Mouse (Mus musculus): Measurements from ENCODE around the gene 1700028P14Rik.

The 1700028P14Rik gene

DNA sequence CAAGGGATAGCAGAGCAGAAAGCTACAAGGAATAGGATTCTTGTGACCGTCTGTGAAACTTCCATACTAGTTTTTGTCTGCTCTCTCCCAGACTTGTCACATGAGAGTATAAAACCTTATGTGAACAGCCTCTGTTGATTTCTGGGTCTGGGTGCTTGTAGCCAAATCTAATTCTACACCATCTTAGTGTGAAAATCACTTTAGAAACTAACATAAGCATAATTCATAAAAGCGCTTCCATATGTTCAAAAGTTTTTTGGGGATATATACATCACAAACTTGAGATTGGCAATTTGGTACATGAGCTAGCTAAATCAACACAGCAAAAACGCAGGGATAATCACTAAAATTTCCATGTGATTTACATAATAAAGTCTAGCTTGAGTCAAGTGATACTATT, 57.7 kb downstream of the 1700028P14Rik start:
- no peak for DNase-seq

- DNase-seq, result no peak
Measured at GRCm38 (mm10) chr19:23578606-23579355, 73.8 kb downstream of the 1700028P14Rik start.

GRCm38 (mm10) chr19:23576685-23577084, 75.9 kb downstream of the 1700028P14Rik start:
- no peak for DNase-seq

DNA sequence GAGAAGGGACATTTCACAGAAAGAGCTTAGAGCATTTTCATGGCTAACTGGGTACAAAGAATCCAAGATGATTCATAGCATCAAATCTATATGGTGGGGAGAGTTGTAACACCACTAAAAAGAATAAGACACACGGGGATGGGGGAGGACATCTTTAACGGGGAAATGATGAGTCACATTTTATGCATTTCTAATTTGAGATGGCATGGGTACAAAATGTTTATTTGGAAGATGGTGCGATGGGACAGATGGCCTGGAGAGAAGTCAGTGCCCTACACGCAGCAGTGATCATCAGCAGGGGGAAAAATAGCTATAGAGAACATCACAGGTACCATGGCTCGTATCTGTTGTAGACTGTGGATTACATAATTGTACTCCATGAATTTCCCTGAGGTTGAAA, 88.9 kb downstream of the 1700028P14Rik start:
- no peak for DNase-seq

GRCm38 (mm10) chr19:23562588-23562987, 90.0 kb downstream of the 1700028P14Rik start:
- no peak for DNase-seq

GRCm38 (mm10) chr19:23562061-23562460, 90.6 kb downstream of the 1700028P14Rik start:
- no peak for DNase-seq

DNA sequence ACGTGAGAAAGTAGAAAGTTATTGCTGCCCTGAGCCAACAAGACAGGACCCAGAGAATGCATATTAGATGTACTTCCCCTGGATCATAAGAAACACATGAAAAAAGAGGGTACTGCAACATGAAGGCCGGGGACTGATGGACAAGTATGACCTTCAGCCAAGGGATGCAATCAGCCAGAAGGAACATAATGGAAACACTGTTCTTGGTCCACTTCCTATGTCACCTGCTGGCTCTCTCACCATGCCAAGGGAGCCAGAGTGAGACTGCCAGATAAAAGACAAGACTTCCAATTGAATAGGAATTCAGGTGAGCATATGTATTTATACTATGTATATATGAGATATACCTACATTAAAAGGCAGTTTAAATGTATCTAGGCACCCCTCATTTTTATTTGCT, 99.2 kb downstream of the 1700028P14Rik start:
- no peak for DNase-seq

DNA sequence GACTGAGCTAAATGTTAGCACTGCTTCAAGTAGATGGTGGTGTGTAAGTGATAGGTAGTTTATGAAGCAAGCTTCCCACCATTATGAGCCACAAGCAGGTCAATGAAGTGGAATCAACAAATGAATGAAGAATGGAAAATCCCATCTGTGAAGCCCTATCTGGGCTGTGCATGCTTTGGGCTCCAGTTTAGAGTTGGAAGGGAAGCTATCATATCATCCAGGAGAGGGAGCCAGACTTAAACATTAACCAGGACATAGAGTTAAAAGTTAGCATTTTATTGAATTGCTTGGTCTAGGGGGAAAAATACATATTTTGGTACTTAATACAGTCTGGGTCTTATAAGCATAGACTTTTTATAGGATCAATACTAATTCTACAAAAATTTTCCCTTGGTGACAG, 107.0 kb downstream of the 1700028P14Rik start:
- no peak for DNase-seq

DNA sequence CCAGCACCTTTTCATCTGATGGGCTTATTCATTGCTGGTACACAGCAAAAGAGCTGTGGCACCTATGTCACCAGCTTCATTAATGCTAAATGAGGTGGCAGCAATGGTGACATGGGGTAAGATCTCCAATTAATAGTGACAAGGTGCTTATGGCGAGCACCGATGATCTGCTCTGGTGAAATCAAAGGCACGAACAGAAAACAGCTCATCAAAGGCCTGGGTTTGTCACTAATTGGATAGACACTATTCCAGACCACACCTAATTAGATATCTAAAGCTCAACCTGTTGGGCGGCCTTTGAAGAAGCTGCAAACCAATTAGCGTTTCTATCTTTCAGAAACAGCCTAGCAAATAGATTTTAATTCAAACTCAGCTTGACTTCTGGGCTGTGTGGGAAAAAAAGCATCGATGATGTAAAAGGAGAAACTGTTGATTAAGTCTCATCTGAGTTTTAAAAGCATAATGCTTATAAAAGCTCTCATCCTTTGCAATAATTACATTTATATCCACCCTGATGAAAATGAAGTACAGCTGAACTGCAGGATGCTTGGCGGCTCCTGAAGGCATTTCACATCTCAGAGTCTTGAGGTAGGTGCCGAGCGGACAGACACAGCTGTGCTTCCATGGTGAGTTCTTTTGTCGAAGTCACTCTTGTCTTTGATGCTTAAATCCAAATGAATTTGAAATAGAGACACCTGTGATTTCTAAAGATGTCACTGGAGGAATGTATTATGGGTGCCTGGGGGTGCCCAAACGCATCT, 109.2 kb downstream of the 1700028P14Rik start:
- DNase-seq, result no peak

GRCm38 (mm10) chr19:23542759-23543158, 109.9 kb downstream of the 1700028P14Rik start:
- DNase-seq, result peak in 1 of 2 experiments; percentile 8

DNA sequence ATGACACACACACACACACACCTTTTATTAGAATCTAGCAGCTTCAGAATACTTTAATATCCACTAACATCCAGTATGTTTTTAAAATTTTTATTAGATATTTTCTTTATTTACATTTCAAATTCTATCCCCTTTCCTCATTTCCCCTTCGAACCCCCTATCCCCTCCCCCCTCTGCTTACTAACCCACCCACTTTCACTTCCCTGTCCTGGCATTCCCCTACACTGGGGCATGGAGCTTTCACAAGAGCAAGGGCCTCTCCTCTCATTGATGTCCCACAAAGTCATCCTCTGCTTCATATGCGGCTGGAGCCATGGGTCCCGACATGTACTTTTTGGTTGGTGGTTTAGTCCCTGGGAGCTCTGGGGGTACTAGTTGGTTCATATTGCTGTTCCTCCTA, 116.9 kb downstream of the 1700028P14Rik start:
- DNase-seq, result no peak

DNA sequence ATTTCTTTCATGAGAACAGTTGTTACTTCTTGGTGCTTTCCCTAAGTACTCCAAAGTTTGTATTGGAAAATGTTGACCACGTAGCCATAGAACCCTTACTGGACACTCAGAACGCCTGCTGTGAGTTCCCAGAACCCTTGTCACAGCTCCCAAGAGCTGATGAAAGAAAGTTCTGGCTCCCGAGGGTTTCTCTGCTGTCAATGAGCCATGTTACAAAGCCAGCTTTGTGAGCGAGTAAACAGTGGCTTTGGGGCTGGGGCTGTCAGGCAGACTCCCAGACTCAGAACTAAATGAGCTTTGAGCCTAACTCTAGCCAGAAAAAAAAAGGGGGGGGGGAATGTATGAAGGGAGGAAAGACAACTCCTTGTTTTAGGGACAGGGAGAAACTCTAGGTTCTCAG, 120.7 kb downstream of the 1700028P14Rik start:
- DNase-seq, result peak in 1 of 2 experiments; percentile 37

GRCm38 (mm10) chr19:23523711-23524110, 128.9 kb downstream of the 1700028P14Rik start:
- DNase-seq, result peak; percentile 52 to 61

GRCm38 (mm10) chr19:23521831-23522230, 130.8 kb downstream of the 1700028P14Rik start:
- no peak for DNase-seq

DNA sequence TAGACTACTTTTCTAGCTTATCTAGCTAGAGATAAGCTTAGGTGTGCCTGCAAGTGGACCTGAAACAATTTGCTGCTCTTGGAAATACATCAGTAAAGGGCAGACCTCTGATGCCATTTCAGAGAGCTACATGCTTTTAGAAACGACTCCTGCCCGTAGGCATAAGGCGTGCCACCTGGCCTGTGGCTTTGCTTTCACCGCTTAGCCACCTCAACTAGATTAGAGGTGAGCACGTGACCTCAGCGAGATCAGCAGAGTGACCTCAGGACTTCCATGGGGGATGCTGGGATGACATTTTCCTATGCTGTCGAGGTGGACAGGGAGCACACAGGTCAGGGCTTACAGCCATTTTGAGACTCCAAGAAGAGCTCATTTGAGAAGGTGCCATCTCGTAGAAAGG, 131.5 kb downstream of the 1700028P14Rik start:
- no peak for DNase-seq

GRCm38 (mm10) chr19:23520629-23521028, 132.0 kb downstream of the 1700028P14Rik start:
- no peak for DNase-seq

- DNase-seq, result no peak
Measured at GRCm38 (mm10) chr19:23518477-23518876, 134.1 kb downstream of the 1700028P14Rik start.

DNA sequence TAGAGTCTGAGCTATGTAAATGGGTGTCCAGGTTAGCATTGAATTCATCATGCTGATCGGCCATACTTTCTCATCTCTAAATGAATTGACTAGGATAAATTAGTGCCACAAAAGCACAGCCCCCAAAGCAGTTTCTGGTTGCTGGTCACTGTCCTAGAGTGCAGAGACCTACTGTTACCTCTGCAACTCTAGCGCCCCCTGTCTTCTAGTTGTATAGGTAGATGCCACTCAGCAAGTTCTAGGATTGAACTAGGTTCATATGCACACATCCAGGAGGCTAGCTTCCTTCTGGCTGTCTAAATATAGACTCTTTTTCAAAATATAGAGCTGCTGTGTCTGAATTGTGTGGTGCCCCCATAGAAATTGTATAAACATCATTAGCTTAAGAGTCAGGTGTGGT, 141.3 kb downstream of the 1700028P14Rik start:
- peak in 1 of 2 experiments; percentile 21 for DNase-seq

Data from lung, adult 18-20 months (tissue).